Mouse (Mus musculus) macrophage (primary cell): ENCODE results near the gene Odr4. TPM values are rescaled to one million over a fixed set of nuclear protein-coding genes. Genes with fewer than 3 reads are reported as not detected.
A peak's percentile ranks its signal among the peaks of the same experiment; 100 is the strongest.

Experiments
- H3K27ac ChIP-seq: fragments of 350-480 bp; formaldehyde crosslinking; 2 replicates; pipeline ENCODE4 v1.9.0; 2021
- H3K36me3 ChIP-seq: fragments of 350-480 bp; formaldehyde crosslinking; 2 replicates; pipeline ENCODE4 v1.9.0; 2021; ENCODE audit errors: inconsistent target
- H3K4me3 ChIP-seq: fragments of 350-480 bp; formaldehyde crosslinking; 2 replicates; pipeline ENCODE4 v1.9.0; 2021; ENCODE audit errors: inconsistent target
- H3K79me2 ChIP-seq: fragments of 350-480 bp; formaldehyde crosslinking; 2 replicates; pipeline ENCODE4 v1.9.0; 2021; ENCODE audit errors: inconsistent target
- WGBS: methylation state at CpG from one replicate; pipeline ENCODE4 v1.1.7; 2026; ENCODE audit warnings: inconsistent platforms; ENCODE audit not compliant: missing documents; 5-methylcytosine and 5-hydroxymethylcytosine counted together
- polyA plus RNA-seq: library from polyadenylated mRNA; stranded (reverse); fragments of 250-400 nt; gene quantifications from 3 replicates; pipeline ENCODE4 v1.2.4, GENCODE M21; 2018; ENCODE audit warnings: inconsistent platforms
- total RNA-seq, 78 experiments: library from RNA; depleted of rRNA; stranded (reverse); fragments of 250-400 nt; gene quantifications; 1 replicate in 9 of 78; 2 replicates in 24 of 78; 3 replicates in 43 of 78; 4 replicates in 2 of 78; pipeline ENCODE4 v1.2.4; 2018; ENCODE audit warnings: inconsistent platforms in 56 of 78

The Odr4 gene
- 100 to 1,000 TPM in 5 of 26 experiments, 10 to 100 TPM in 21; 16.5 to 124 (median 66.1) TPM for total RNA-seq (2018; cell fraction: chromatin; rRNA removed)
- 10 to 100 TPM; 31.8 to 67.0 (median 47.4) TPM for total RNA-seq (2018; cell fraction: cytosol; rRNA removed)
- 100 to 1,000 TPM in 2 of 26 experiments, 10 to 100 TPM in 24; 17.1 to 104 (median 51.8) TPM for total RNA-seq (2018; cell fraction: nucleus; rRNA removed)
- polyA plus RNA-seq: 37.2 to 54.8 TPM (median 37.4 TPM) in 3 replicates

DNA sequence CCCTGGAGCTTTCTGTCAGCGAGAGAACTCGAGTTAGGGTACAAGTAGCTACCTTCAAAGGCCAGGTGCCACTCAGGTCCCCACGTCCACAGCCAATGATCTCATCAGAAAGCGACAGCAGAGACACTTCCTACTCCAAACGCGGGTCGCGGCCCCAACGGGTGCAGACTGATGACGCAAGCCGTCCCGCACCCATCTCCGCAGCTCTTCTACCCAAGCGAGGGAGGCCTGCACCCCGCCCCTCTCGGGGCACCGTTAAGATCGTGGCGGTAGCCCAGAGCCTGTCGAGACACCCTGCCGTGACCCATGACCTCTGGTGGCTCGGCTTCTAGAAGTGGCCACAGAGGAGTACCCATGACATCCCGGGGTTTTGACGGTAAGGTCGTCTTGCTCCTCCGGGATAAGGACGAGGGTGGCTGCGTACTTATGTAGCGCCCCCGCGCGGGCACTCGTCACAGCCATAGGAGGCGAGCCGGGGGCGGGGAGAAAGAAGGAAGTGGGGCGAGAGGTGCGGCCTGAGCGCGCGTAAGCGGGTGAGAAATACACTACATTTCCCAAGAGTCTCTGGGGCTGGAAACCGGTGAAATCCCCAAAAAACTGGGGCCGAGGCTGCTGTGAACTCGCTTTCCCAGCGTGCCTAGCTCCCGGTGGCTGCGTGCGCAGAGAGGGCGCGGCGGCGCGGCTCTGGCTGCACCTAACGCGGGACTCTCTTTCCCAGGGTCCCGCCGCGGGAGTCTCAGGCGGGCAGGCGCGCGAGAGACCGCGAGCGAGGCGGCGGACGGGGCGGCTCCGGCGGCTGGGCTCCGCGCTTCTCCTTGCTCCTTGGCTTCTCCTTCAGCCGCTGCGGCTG lies at the start of gene Odr4, which contains the start of gene Tpr:
TSS of gene Odr4 (minus strand) at position 443 of the 850 bp plus-strand sequence.
TSS of gene Tpr (plus strand) at position 201 of the 850 bp plus-strand sequence.
- Histone ChIP-seq H3K27ac (peak within 1 kb of the TSS; percentile 74), H3K4me3 (peak within 1 kb of the TSS; percentile 98), H3K36me3 (peaks cover 30% of the 10 kb centered on the region), H3K79me2 (peaks cover 64% of the 10 kb centered on the region)
- WGBS: under 1% methylated on average over 75 of the region's 76 CpGs

GRCm38 (mm10) chr1:150441731-150442130 lies 48.9 kb upstream of the Odr4 start:
- Histone ChIP-seq H3K36me3 (peaks cover 97% of the 10 kb centered on the region), H3K27ac (no peak overlapping the region), H3K4me3 (no peak overlapping the region), H3K79me2 (no peaks in the 10 kb centered on the region)
- 73% methylated on average over 4 of the region's 4 CpGs for WGBS

DNA sequence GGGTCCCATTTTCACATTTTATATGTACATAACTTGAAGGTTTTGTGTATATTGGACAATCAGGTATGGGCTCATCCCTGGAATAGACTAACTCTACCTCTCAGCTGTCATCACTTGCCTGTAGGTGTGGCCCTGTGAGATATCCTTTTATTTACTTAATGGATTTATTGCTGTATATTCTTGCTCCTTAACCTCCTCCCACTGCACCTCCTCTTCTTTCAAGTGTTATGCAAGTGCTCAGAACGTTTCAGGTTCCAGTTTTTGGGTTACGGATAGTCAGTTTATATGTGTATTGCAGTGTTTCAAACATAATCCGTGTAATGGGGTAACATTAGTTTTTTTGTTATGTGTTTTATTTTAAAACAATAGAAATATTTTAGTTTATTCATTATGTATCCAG lies 45.8 kb upstream of the Odr4 start:
- 88% methylated on average over 3 of the region's 3 CpGs for WGBS
- Histone ChIP-seq H3K79me2 (no peaks in the 10 kb centered on the region), H3K36me3 (peaks cover 87% of the 10 kb centered on the region), H3K27ac (no peak overlapping the region), H3K4me3 (no peak overlapping the region)

- H3K4me3 ChIP-seq: no peak overlapping the region
- peaks cover 94% of the 10 kb centered on the region for H3K36me3 ChIP-seq
- H3K27ac ChIP-seq: no peak overlapping the region
- no peaks in the 10 kb centered on the region for H3K79me2 ChIP-seq
- WGBS: 31% methylated on average over 3 of the region's 3 CpGs
Measured at GRCm38 (mm10) chr1:150426216-150426615, 33.3 kb upstream of the Odr4 start.

GRCm38 (mm10) chr1:150425665-150426064 lies 32.8 kb upstream of the Odr4 start:
- Histone ChIP-seq H3K27ac (no peak overlapping the region), H3K79me2 (no peaks in the 10 kb centered on the region), H3K4me3 (no peak overlapping the region), H3K36me3 (peaks cover 94% of the 10 kb centered on the region)
- 86% methylated on average over 7 of the region's 9 CpGs for WGBS

DNA sequence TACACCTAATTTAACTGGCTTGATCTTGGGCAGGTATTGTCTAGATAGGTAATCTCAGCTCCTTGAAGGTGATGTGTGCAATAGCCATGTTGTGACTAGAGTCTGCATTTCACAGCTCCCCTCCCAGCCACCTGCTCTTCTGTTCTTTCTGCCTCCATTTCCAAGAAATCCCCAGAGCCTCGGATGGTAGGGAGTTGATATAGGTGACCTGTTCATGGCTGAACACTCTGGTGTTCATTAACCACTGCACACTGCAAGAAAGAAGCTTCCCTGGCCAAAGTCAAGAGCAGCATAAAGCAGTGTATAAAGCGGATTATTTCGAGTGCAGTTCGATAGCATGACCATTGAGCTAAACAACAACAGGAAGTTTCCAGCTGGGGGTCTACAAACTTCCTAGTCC lies 25.5 kb upstream of the Odr4 start:
- 98% methylated on average over 4 of the region's 4 CpGs for WGBS
- H3K79me2 ChIP-seq: no peaks in the 10 kb centered on the region
- H3K27ac ChIP-seq: no peak overlapping the region
- H3K4me3 ChIP-seq: no peak overlapping the region
- peaks cover 75% of the 10 kb centered on the region for H3K36me3 ChIP-seq

GRCm38 (mm10) chr1:150416006-150416405 lies 23.1 kb upstream of the Odr4 start:
- peaks cover 70% of the 10 kb centered on the region for H3K36me3 ChIP-seq
- H3K79me2 ChIP-seq: no peaks in the 10 kb centered on the region
- H3K4me3 ChIP-seq: no peak overlapping the region
- no peak overlapping the region for H3K27ac ChIP-seq
- 77% methylated on average over 3 of the region's 3 CpGs for WGBS

DNA sequence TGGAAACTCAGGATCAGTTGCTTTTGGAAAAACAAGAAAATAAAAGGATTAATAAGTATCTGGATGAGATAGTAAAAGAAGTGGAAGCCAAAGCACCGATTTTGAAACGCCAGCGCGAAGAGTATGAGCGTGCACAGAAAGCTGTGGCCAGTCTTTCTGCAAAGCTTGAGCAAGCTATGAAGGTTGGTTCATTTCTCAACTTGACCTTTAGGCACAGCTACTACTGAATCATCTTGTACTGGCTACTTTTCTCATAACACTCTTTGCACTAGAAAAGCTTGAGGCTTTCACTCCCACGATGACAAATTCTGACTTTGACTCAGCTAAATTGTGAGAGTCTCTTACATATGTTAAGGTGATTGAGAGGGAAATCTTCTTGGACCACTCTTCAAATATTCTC lies 17.1 kb upstream of the Odr4 start:
- Histone ChIP-seq H3K4me3 (no peak overlapping the region), H3K27ac (no peak overlapping the region), H3K79me2 (no peaks in the 10 kb centered on the region), H3K36me3 (peaks cover 89% of the 10 kb centered on the region)
- 96% methylated on average over 6 of the region's 6 CpGs for WGBS

- Histone ChIP-seq H3K27ac (no peak overlapping the region), H3K4me3 (no peak overlapping the region), H3K79me2 (peaks cover 6% of the 10 kb centered on the region; the same call in 1 of the 2 replicates), H3K36me3 (peaks cover 68% of the 10 kb centered on the region)
- WGBS: 97% methylated on average over 9 of the region's 9 CpGs
Measured at GRCm38 (mm10) chr1:150407285-150407684, 14.4 kb upstream of the Odr4 start.

GRCm38 (mm10) chr1:150404555-150404954 lies 11.7 kb upstream of the Odr4 start:
- WGBS: 95% methylated on average over 3 of the region's 3 CpGs
- H3K36me3 ChIP-seq: peaks cover 53% of the 10 kb centered on the region
- no peak overlapping the region for H3K4me3 ChIP-seq
- H3K79me2 ChIP-seq: peaks cover 33% of the 10 kb centered on the region
- H3K27ac ChIP-seq: no peak overlapping the region

- peaks cover 53% of the 10 kb centered on the region for H3K36me3 ChIP-seq
- H3K27ac ChIP-seq: no peak overlapping the region
Measured at GRCm38 (mm10) chr1:150403914-150404313, 11.0 kb upstream of the Odr4 start.

GRCm38 (mm10) chr1:150396001-150396400 lies 3.1 kb upstream of the Odr4 start:
- Histone ChIP-seq H3K4me3 (no peak overlapping the region), H3K79me2 (peaks cover 91% of the 10 kb centered on the region), H3K36me3 (peaks cover 42% of the 10 kb centered on the region), H3K27ac (peak overlapping the region; percentile 36)
- 28% methylated on average over 3 of the region's 3 CpGs for WGBS

More at GRCm38 (mm10) chr1:150403914-150404313, 11.0 kb upstream of the Odr4 start:
- 86% methylated on average over 3 of the region's 3 CpGs for WGBS
- H3K79me2 ChIP-seq: peaks cover 40% of the 10 kb centered on the region
- H3K4me3 ChIP-seq: no peak overlapping the region

GRCm38 (mm10) chr1:150393488-150393852 lies 590 bp upstream of the Odr4 start:
- WGBS: 0% methylated on average over 26 of the region's 27 CpGs
- peak overlapping the region; percentile 98 for H3K4me3 ChIP-seq
- peak overlapping the region; percentile 68 for H3K27ac ChIP-seq
- peaks cover 70% of the 10 kb centered on the region for H3K79me2 ChIP-seq
- H3K36me3 ChIP-seq: peaks cover 30% of the 10 kb centered on the region

DNA sequence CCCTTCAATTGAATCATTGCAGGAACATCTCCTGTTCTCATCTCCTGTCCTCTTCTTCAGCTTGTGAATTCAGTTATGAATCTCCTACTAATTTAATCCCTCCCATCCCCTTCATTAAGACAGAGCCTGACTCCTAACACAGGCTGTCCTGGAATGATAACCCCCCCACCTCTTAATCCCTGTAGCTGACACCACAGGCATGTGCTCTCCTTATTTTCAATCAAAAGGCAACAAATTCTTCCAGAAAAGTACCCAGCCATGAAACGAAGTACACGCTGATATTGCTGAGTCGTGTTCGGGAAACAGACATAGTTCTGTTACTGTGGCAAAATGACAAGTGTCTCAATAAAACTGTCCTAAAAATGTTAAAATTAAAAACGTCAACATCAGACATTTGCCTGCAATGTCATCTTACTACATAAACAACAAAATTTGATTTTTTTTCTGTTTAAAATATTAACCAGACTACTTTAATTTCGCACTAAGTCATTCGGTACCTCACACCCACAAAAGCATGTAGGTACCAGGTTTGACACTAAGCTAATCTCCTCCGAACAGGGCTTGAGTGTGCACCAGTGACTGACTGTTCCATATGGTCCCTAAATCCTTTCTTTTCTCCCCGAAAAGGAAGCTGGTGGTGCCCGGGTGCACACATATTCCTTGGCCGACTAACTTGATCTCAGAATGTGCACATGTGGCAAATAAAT lies 796 bp downstream of the Odr4 start:
- 10% methylated on average over 11 of the region's 11 CpGs for WGBS

More for the DNA sequence above, 796 bp downstream of the Odr4 start:
- H3K36me3 ChIP-seq: peaks cover 31% of the 10 kb centered on the region
- H3K27ac ChIP-seq: peak overlapping the region; percentile 74
- peak overlapping the region; percentile 90 for H3K4me3 ChIP-seq
- peaks cover 57% of the 10 kb centered on the region for H3K79me2 ChIP-seq
